Mouse (Mus musculus): ENCODE results near the gene Pik3r5. TPM values are rescaled to one million over a fixed set of nuclear protein-coding genes. Genes with fewer than 3 reads are reported as not detected.

Gene Pik3r5
- total RNA-seq, 4 experiments from 2014 or later, result 1.7 to 6.8 (median 3.3) TPM

DNA sequence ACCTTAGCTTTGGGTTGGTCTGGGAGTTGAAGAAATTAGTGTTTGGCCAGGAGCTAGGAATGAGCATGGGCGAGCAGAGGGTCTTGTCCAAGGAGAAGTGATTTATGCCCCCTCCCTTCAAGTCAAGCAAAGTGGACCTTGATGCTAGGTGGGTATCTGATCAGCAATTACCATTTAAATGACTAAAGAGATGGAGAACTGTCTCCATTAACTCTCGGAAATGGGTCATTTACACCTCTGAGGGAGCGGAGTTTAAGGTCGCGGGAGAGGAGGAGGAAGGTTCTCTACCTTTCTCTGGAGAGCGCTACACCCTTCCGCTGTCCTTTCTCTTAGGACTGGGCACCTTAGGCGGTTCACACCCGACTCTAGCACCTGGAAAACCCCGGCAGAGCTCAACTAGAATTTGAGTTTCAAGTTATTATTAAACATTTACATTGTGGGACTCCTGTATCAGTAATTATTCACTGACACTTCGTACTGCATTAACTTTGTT, 31.1 kb upstream of the Pik3r5 start, which contains the start of gene Ntn1:
TSS of gene Ntn1 (minus strand) at position 97 of the 493 bp plus-strand sequence.
- no peak for DNase-seq (ENCODE audit: low spot score in 2 of 2)

DNA sequence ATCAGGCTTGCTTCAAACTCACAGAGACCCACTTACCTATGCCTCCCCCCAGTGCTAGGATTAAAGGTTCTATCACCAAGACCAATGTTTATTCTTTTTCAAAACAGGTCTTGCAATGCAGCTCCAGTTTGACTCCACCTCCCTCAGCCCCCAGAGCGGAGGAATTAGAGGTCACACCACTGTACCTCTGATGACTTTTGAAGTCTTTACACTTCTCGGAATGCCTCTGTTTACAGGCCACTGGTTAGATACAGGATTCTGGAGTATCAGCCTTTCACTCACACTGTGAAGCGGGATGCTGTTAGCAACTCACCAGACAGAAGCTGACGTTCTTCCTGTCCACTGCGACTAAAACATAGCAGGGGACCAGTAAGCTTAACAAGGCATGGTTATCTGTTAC, 30.5 kb upstream of the Pik3r5 start:
- no peak for DNase-seq (ENCODE audit: low spot score in 2 of 2)

DNA sequence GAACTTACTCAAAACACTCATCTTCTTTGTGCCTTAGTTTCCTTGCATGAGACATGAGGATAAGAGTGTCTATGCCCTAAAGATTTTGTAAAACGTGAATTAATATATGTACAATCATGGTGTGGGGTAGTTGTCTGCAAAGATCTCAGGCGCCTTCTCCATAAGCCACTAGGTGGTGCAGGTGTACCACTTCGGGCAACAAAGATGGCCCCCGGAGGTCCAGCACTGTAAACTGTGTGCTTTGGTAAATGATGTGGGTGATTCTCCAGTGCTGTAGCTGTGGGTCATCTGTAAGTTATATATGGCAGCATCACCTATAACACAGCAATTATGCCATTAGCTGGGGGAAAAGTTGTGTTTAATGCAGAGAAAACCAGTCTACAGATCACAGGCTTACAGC, 27.7 kb upstream of the Pik3r5 start:
- DNase-seq (ENCODE audit: low spot score in 2 of 2), result no peak

- DNase-seq (ENCODE audit: low spot score in 2 of 2), result no peak
Observed at GRCm38 (mm10) chr11:68405576-68405975, 26.3 kb upstream of the Pik3r5 start.

DNA sequence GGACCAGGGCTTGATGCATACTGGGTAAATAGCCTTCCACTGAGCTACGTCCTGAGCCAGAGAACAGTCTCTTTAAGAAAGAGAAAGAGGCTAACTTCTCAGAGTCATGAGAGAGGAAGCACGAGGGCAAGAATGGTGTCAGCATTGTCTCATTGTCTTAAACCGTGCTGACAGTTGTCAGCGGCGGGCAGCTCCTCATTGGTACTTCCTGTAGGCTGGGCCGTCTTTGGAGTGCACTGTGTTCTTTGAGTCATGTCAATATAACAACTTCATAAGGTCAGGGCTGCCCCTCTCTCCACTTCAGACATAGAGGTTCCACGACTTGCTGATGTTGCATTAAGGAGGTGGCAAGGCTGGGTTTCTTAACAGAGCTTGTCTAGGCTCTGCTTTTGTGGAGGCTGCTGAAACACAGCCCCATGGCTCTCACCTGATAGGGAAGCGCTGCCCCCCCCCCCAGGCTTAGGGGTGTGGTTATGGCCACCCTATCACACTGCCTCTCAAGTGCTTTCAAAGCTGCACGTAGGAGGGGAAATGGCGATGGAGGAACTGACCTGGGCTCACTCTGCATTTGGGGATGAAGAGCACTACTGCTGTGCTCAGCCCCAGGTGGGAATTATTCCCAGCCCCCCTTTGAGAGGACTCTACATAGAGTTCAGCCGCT, 24.5 kb upstream of the Pik3r5 start:
- no peak for DNase-seq (ENCODE audit: low spot score in 2 of 2)

GRCm38 (mm10) chr11:68408127-68408526, 23.8 kb upstream of the Pik3r5 start:
- peak; percentile 34 to 67 for DNase-seq (ENCODE audit: low spot score in 2 of 2)

DNA sequence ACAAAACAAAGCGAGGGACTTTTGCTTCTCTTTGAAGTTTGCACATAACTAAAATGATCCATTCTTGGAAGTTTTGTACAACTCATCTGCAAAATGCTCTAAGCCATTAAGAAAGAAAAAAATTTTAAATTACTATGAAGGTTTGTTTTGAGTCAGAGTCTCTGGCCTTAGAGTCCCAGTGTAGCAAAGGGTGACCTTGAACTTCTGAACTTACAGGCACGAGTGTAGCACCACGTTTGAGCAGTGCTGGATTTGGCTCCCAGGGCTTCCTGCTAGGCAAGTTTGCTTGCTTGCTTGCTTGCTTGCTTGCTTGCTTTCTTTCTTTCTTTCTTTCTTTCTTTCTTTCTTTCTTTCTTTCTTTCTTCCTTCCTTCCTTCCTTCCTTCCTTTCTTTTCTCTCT, 14.9 kb upstream of the Pik3r5 start:
- no peak for DNase-seq (ENCODE audit: low spot score in 2 of 2)

DNA sequence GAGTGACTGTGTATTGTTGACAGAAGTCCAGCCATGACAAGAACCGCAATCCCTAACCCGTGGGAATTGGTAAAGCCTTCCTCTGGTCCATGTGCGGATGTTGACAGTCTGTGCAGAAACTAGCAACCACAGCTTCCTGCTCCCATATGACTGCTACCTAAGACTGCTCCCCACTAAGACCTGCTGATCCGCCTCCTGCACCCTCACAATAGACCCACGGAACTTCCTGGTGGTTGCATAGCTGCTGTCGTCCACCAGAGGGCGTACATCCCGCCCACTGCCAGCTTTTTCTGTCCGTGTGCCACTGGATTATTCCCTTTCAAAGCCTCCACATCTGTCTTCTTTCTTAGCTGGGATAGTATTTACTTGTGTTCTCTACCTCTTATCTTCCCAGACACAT, 14.1 kb upstream of the Pik3r5 start:
- DNase-seq (ENCODE audit: low spot score in 2 of 2), result no peak

DNA sequence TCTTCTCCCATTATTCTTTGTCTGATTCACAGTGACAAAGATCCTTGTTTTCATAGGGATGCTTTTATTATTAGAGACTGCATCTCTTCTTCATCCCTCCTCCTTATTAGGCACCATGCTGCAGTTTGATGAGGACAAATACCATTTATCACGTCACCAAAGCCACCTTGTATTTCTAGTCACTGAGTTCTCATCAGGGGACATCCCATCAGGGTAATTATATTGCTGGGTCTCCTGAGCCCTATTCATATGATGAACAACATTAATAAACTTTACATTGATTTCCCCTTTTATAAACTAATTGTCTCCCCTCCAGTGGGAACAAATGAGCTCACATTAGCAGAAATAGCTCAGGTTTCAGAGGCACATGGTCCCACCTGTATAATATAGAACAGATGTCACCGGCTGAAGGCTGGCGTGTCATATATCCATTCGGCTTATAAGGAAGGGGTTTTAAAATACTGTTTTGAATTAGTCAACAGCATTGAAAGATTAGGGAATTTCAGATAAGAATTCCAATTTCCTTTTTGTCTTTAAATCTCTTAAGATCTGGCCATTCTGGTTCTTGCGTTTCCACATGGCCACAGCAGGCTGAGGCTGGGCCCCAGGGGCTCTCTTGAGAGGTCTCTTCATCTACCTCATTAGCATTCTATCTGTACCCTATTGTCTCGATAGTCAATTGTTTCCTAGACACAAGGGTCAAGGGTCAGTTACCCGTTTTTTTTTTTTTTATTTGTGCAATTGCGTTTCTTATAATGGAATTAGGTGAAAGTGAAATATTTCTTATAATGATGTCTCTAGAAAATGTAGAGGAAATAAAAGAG, 6.2 kb upstream of the Pik3r5 start:
- DNase-seq (ENCODE audit: low spot score in 2 of 2), result no peak

DNA sequence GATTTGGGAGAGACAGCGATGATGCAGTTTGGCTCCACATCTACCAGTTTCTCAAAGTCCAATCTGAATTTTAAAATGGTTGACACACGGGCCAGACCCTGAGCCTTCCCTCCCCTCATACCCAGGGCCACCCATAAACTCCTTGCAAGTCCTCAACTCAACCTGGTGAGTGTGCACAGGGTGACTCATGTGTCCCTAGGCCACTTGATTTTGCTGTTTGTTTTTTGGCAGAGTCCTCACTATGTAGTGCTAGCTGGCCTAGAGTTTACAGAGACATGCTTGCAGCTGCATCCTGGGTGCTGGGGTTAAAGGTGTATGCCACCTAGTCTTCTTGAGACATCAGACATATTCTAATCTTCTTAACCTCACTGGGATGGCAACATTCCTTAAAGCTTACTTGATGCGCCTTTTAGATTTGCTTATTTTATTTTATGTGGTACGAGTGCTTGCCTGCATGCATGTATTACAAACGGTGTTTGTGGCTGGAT, 4.8 kb upstream of the Pik3r5 start:
- no peak for DNase-seq (ENCODE audit: low spot score in 2 of 2)

DNA sequence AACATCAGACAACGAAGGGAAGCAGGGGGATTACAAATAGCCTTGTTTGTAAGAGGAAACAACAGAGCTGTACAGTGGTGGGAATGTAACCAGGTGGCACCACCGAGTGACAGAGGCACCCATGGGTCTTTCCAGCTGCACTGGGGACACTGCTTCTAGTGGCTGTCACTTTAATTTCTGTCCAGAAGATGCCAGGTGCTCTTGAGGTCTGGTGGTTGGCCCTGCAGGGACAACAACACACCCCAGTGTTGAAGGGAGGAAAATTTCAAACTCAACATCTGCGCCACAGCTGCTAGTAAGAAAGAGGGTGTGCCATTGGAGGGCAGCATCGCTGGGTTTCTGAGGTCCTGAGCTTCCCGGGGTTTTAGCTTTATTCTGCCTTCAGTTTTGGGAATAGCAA, 1.3 kb upstream of the Pik3r5 start:
- no peak for DNase-seq (ENCODE audit: low spot score in 2 of 2)

- DNase-seq (ENCODE audit: low spot score in 2 of 2), result no peak
Observed at GRCm38 (mm10) chr11:68432361-68433021, 570 bp downstream of the Pik3r5 start.

- DNase-seq (ENCODE audit: low spot score in 2 of 2), result no peak
Observed at GRCm38 (mm10) chr11:68433534-68433933, 1.6 kb downstream of the Pik3r5 start.

GRCm38 (mm10) chr11:68434697-68435096, 2.8 kb downstream of the Pik3r5 start:
- DNase-seq (ENCODE audit: low spot score in 2 of 2), result no peak

DNA sequence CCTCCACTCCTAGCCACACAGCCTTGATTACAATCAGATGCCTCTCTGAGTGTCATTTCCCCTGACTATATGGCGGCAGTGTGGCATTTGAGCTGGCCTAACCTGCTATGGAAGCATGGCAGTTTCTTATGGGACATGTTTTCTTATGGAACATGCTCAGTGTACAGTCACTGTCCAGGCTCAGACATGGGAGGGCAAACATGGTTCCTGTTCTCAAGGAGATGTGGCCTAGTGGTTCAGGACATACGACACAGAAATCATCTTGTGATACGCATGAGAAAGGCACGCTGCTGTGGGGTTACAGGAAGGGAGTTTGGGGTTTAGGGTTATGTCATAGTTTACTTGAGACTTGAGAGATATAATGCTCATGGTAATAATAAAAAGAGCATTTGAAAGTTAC, 3.7 kb downstream of the Pik3r5 start:
- DNase-seq (ENCODE audit: low spot score in 2 of 2), result no peak

DNA sequence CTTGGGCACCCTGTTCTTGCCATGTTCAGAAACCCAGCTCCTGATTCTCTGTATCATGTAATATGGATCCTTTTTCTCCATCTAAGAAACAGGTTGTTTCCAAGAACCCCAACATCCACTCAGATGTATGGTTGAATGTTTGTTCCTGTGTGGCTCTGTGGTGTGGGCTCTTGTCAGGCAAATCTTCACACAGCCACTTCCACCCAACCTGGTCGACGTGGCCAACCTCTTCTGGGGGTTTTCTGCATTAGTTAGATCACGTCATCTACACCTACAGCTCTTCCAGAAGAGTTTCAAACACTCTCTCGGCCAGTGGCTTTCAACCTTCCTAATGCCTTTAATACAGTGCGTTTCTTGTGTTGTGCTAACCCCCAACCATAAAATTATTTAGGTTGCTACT, 4.5 kb downstream of the Pik3r5 start:
- DNase-seq (ENCODE audit: low spot score in 2 of 2), result no peak

GRCm38 (mm10) chr11:68440100-68440499, 8.2 kb downstream of the Pik3r5 start:
- DNase-seq (ENCODE audit: low spot score in 2 of 2), result no peak

GRCm38 (mm10) chr11:68440965-68441364, 9.0 kb downstream of the Pik3r5 start:
- DNase-seq (ENCODE audit: low spot score in 2 of 2), result no peak

DNA sequence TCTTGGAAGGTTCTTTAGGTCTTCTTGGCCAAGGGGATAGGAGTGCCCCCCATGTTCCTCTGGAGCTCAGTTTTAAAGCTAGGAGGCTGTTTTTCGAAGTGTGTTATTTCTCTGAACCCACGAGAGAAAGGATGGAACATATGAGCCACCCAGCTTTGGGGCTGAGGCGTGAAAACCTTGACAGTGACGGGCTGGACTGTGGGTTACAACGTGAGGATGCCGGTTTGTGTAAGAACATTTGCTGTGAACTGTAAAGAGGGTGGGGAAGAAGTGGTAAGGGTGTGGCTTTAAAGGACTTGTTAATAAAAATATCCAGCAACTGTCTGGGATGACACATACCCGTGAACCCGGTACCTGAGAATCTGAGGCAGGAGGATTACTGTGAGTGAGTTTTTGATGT, 10.4 kb downstream of the Pik3r5 start:
- no peak for DNase-seq (ENCODE audit: low spot score in 2 of 2)

DNA sequence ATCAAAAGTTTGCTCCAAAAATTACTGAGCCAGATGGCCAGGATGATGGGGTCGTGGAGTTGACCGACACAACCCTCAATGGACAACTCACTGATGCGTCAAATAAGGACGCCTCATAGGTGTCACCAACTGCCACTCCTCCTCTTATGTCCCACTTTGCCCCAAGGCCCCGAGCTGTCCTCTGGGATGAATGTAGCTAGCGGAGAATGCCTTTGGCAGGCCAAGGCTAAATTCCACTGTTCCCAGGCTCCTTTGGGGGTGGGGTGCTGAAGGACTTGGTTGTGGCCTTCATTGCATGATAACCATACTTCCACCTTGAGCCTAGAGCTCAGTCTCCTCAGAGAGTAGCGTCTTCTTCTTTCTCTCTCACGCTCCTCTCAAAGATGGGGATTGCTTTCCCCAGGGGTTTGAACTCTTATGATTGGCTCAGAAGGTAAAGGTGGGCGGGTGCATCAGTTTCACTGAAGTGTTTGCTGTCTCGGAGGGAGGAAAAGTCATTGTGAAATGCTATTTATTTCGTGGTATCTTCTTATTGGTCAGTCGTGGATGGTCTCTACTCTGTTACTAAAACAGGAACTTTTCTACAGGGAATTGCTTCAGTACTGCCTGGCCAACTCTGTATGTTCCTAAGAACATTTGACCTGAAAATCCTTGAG, 11.2 kb downstream of the Pik3r5 start:
- DNase-seq (ENCODE audit: low spot score in 2 of 2), result no peak

GRCm38 (mm10) chr11:68445901-68446300, 14.0 kb downstream of the Pik3r5 start:
- no peak for DNase-seq (ENCODE audit: low spot score in 2 of 2)

- no peak for DNase-seq (ENCODE audit: low spot score in 2 of 2)
Observed at GRCm38 (mm10) chr11:68446547-68446946, 14.6 kb downstream of the Pik3r5 start.
